Mouse (Mus musculus) heart, adult 9 months (tissue): ENCODE data around the gene Fam196b.

Source experiments
- DNase-seq, 2 experiments: peaks; one replicate each; pipeline ENCODE4 v3.0.0; 2022; ENCODE audit warnings: low spot score in 2 of 2

Gene Fam196b

GRCm38 (mm10) chr11:34332344-34333031, 17.9 kb downstream of the Fam196b start:
- DNase-seq, result no peak

- no peak for DNase-seq
These were observed 23.3 kb downstream of the Fam196b start for GRCm38 (mm10) chr11:34337907-34338306.

DNA sequence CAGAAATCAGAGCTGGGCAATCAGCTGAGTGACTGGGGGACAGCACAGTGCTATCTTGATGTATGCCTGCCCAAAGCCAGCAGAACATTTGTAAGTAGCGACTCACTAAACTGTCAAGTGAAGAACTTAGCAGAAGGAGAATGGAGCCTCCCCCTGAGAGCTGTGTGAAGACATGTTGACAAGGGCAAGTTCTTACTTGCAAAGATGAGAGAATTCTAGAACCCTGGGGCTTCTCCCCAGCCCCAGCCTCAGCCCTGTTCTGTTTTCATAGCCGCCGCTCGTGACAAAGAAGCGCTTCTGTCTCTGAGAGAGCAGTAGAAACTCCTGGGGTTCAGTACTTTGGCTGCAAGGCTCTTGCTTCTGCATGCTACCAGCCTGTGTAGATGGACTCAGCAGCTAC, 25.1 kb downstream of the Fam196b start:
- no peak for DNase-seq

DNA sequence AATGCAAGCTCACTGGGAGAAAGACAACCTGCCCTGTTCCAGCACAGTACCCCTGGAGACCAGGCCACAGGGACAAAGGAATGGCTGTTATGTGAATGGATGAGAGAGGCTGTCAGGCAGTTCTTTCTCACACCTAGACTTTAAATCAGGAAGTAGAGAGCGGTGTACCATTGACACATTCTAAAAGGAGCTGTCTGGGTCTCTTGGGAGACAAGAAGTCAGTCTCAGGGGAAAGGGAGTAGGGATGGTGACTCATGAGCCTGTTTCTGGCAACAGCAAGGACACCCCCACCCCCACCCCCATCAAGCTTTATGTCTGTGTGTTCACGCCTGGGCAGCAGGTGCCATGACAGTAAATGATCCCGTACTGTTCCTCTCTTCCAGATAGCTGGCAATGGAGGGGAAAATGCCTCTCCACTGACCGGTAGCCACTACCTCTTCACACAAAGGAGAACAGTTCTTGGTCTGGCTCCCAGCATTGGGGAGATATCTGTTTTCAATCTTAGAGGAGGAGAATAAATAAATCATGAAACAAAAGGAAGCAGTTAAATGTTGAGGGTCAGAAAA, 29.2 kb downstream of the Fam196b start:
- DNase-seq, result no peak

GRCm38 (mm10) chr11:34344310-34344709, 29.7 kb downstream of the Fam196b start:
- no peak for DNase-seq

DNA sequence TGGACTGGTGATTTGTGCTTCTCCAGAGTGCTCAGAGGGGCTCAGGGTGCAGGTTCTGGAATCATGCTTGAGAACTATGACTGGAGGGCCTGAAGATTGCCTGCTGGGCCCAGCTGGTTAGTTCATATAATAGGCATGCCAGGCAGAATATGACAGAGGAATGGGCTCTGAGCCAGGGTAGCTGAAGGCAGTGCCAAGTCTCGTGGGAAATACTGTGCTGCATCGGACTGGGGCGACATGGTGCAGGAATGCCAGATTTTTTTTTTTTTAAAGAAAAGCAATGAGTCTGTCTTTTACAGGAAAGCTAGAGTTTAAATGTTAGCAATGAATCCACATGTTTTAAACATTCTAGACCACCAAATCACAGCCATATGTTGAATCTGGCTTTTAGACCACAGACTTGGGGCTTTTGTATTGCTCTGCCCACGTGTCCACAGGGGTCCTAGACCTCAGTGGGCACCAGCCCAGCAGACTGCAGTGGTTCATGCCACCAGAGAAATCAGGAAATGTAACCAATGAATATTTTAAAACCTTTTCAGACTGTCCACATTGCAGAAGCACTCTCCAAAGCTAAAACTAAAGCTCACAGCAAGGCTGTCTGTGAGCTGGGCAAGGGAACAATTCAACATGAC, 33.8 kb downstream of the Fam196b start:
- DNase-seq, result peak; percentile 6 to 7

GRCm38 (mm10) chr11:34349453-34350056, 34.9 kb downstream of the Fam196b start:
- DNase-seq, result no peak

GRCm38 (mm10) chr11:34355406-34355805, 40.8 kb downstream of the Fam196b start:
- no peak for DNase-seq

DNA sequence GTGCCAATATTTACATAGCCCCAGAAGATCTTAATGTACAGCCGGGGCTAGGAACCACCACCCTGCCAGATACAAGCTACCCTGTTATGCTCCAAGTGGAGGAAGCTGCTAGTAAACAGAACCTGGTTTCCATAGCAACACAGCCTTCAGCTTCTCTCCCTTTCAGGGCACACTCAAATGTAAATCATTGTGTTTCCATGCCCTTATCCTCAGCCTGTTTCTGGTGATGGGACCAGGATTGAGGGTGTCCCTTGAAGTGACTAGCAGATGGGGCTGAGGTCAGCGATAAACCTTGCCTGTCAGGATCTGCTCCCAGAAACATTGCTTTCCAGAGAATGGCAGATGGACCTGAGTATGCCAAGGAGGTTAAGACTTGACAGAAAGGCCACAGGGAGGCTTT, 41.5 kb downstream of the Fam196b start:
- DNase-seq, result no peak

DNA sequence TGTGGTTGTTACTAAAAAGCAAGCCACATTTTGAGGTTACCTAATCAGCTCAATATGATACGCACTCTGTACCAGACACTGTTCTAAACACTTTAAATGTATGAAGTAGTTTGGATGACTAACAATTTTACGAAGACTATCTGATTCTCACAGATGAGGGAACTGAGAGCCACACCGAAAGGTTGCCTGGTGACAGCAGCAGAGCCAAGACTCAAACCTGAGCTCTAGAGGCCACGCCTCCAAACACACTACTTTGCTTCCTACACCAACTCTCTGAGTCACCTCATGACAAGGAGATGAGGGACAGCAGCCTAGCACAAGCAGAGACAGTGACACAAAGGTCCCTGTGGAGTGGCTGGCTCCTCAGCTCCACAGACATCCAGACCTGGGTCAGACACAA, 57.6 kb downstream of the Fam196b start:
- no peak for DNase-seq

- DNase-seq, result no peak
These were observed 60.9 kb downstream of the Fam196b start for GRCm38 (mm10) chr11:34375557-34375956.

GRCm38 (mm10) chr11:34377649-34378048, 63.0 kb downstream of the Fam196b start:
- no peak for DNase-seq

DNA sequence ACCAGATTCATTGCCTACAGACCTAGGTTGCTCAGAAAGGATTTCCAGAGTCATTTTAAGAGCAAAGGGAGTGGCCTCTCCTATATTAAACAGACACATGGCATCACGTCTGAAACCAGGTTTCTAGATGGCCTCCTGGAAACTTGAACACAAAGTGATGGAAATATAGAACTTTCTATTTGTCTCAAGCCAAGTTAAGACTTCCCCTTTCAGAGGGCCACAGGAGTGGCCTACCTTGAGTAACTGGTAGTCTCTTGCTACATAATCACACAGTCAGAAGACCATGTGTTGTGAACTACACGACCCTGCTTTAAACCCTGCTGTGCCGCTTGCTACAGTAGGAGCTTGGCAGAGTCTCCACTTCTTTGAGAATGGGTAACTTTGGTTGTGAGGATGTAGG, 68.9 kb downstream of the Fam196b start:
- no peak for DNase-seq

DNA sequence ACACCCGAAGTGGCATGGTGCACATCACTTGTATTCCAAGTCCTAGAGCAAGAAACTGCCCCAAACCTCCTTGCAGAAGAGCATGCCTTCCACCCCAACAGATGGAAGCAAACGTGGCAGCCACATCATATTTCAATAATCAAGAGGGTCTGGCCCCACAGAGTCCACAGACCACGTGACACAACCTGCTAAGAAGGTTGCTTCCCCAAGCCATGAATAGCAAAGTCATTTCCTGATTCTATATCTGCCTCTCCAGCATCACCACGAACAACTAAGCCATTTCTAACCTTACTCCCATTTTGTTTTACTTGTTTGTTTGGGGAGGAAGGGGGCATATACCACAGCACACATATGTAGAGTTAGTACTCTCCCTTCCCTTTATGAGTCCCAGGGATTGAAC, 69.6 kb downstream of the Fam196b start:
- no peak for DNase-seq

DNA sequence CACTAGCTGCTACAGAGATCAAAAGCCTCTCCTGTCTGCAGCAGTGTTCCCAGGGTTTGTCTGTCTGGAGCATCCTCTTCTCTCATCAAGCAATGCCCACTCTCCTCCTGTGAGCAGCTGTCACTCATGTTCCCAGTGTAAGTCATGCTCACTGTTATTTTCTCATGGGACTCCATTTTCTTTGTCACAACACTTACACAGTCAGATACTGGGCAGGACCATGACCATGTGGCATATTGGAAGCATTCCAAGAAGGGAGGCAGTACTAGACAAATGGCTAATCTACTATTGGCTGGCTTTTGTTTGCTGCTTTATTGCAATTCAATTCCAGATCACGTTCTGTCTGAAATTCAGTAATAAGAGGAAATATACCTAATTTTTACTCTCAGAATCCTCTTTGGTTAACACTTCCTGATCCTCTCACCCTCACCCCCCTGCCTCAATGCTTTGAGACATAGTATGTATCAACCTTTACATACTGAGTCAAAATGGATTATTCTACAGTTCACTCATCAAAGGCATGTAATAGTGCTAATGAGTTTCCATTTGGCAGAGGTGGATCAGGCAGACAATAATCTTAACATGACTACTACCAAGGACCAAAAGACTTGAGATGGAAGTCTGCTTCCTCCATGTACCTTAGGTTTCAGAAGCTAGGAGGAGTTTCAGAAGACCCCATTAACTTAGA, 70.5 kb downstream of the Fam196b start:
- no peak for DNase-seq

GRCm38 (mm10) chr11:34389261-34390116, 74.9 kb downstream of the Fam196b start:
- no peak for DNase-seq

DNA sequence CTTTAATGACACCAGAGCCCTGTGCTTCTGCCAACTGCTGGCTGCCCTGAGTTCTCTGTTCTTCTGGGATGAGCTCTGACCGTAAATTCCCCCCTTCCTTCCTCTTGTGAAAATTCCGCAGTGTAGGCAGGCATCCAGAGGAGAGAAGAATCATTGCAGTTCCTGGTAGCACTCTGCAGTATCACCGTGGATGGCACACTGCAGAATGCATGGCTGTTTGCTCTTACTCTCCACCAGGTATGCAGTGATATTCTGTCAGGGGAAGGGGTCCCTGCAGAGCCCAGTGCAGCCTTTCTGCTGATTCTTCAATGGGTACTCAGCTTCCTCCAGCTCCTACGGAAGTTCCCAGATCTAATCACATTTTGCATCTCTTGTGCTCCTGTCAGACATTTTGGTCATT, 77.5 kb downstream of the Fam196b start:
- DNase-seq, result no peak

GRCm38 (mm10) chr11:34395802-34396201, 81.2 kb downstream of the Fam196b start:
- DNase-seq, result no peak

DNA sequence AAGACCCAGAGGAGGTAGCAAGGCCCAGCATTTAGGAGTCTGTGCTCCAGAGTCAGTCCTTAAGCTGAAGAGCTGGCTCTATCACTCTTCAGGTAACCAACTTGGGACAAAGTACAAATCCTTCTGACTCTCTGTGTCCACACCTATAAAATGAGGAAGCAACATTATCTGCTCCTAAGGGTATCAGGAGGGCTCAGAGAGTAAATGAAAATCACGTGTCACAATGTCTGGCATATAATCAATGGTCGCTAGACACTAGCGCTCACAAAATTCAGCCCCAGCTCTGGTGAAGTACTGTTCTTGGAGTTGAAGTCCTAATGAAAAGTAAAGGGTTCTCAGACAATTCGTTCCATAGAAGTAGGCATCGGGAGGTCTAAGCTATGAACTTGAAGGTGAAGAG, 83.0 kb downstream of the Fam196b start:
- DNase-seq, result no peak

GRCm38 (mm10) chr11:34398555-34398954, 83.9 kb downstream of the Fam196b start:
- DNase-seq, result no peak

GRCm38 (mm10) chr11:34401343-34401742, 86.7 kb downstream of the Fam196b start:
- DNase-seq, result no peak
